Mouse (Mus musculus) embryonic facial prominence, embryonic 10.5 days (tissue): Measurements from ENCODE around the gene Gm28043. TPM values are rescaled to one million over a fixed set of nuclear protein-coding genes. Genes with fewer than 3 reads are reported as not detected.

Experiments
- DNase-seq: peaks from one replicate; pipeline ENCODE4 v3.0.0-alpha.2; 2017; ENCODE audit warnings: low spot score
- H3K27ac ChIP-seq: fragments of 300-500 bp; sonication (generic); replicated peaks from 2 replicates; pipeline ENCODE4 v1.5.1; 2016; ENCODE audit warnings: mild to moderate bottlenecking
- H3K27me3 ChIP-seq: fragments of 300-500 bp; sonication (generic); replicated peaks from 2 replicates; pipeline ENCODE4 v1.6.1; 2016; ENCODE audit warnings: low read depth, mild to moderate bottlenecking; ENCODE audit not compliant: poor library complexity, severe bottlenecking
- H3K36me3 ChIP-seq: fragments of 300-500 bp; sonication (generic); replicated peaks from 2 replicates; pipeline ENCODE4 v1.6.1; 2016; ENCODE audit warnings: mild to moderate bottlenecking, moderate library complexity
- H3K4me1 ChIP-seq: fragments of 300-500 bp; sonication (generic); 2 replicates; pipeline ENCODE4 v1.6.1; 2016
- H3K4me3 ChIP-seq: fragments of 300-500 bp; sonication (generic); 2 replicates; pipeline ENCODE4 v1.5.1; 2016; ENCODE audit warnings: mild to moderate bottlenecking, moderate library complexity
- H3K9me3 ChIP-seq: fragments of 300-500 bp; sonication (generic); 2 replicates; pipeline ENCODE4 v1.6.1; 2016; ENCODE audit warnings: mild to moderate bottlenecking
- WGBS: fragments of 180-500 bp; shearing (Covaris S2); methylation state at CpG from one replicate; pipeline ENCODE4 v1.1.7; 2016; 5-methylcytosine and 5-hydroxymethylcytosine counted together
- polyA plus RNA-seq: library from polyadenylated mRNA; unstranded; fragments of >200 nt; fragmentation: Nextera tagmentation; extraction: Ambion mirVana; gene quantifications from 2 replicates; pipeline ENCODE4 v1.2.1, GENCODE M21; 2016

Gene Gm28043
- polyA plus RNA-seq, 1 experiment from 2014 or later = 3.5 TPM

- Histone ChIP-seq H3K9me3 (no peaks in the 10 kb centered on the region), H3K36me3 (peaks cover 99% of the 10 kb centered on the region), H3K4me3 (no peak overlapping the region), H3K4me1 (no peaks in the 10 kb centered on the region), H3K27me3 (no peaks in the 10 kb centered on the region), H3K27ac (no peak overlapping the region)
- DNase-seq = no peak
- WGBS = 90% methylated on average over 8 of the region's 8 CpGs
Measured at GRCm38 (mm10) chr17:29635492-29635891, 20.8 kb downstream of the Gm28043 start.

- no peaks in the 10 kb centered on the region for H3K9me3 ChIP-seq
- H3K27me3 ChIP-seq = no peaks in the 10 kb centered on the region
- H3K4me3 ChIP-seq = no peak overlapping the region
- H3K27ac ChIP-seq = no peak overlapping the region
- WGBS = 78% methylated on average over 5 of the region's 5 CpGs
- no peak for DNase-seq
- peaks cover 99% of the 10 kb centered on the region for H3K36me3 ChIP-seq
- no peaks in the 10 kb centered on the region for H3K4me1 ChIP-seq
Measured at GRCm38 (mm10) chr17:29636118-29636517, 21.4 kb downstream of the Gm28043 start.

- H3K4me3 ChIP-seq = no peak overlapping the region
- no peaks in the 10 kb centered on the region for H3K27me3 ChIP-seq
- H3K36me3 ChIP-seq = peaks cover 99% of the 10 kb centered on the region
- WGBS = 96% methylated on average over 4 of the region's 4 CpGs
- no peaks in the 10 kb centered on the region for H3K9me3 ChIP-seq
- no peak overlapping the region for H3K27ac ChIP-seq
- no peaks in the 10 kb centered on the region for H3K4me1 ChIP-seq
- DNase-seq = no peak
Measured at GRCm38 (mm10) chr17:29637377-29637776, 22.7 kb downstream of the Gm28043 start.

- H3K9me3 ChIP-seq = no peaks in the 10 kb centered on the region
- 86% methylated on average over 8 of the region's 8 CpGs for WGBS
- no peaks in the 10 kb centered on the region for H3K27me3 ChIP-seq
- no peak overlapping the region for H3K27ac ChIP-seq
- no peaks in the 10 kb centered on the region for H3K4me1 ChIP-seq
- H3K36me3 ChIP-seq = peaks cover 99% of the 10 kb centered on the region
- DNase-seq = no peak
- H3K4me3 ChIP-seq = no peak overlapping the region
Measured at GRCm38 (mm10) chr17:29637895-29638294, 23.2 kb downstream of the Gm28043 start.

- Histone ChIP-seq H3K27me3 (no peaks in the 10 kb centered on the region), H3K4me3 (no peak overlapping the region), H3K4me1 (peaks cover 5% of the 10 kb centered on the region), H3K27ac (no peak overlapping the region), H3K36me3 (peaks cover 80% of the 10 kb centered on the region), H3K9me3 (no peaks in the 10 kb centered on the region)
- 94% methylated on average over 11 of the region's 11 CpGs for WGBS
- DNase-seq = no peak
Measured at GRCm38 (mm10) chr17:29640971-29641370, 26.3 kb downstream of the Gm28043 start.

GRCm38 (mm10) chr17:29642219-29642618, 27.5 kb downstream of the Gm28043 start:
- no peak for DNase-seq
- H3K4me1 ChIP-seq = peaks cover 5% of the 10 kb centered on the region
- H3K4me3 ChIP-seq = no peak overlapping the region
- peaks cover 76% of the 10 kb centered on the region for H3K36me3 ChIP-seq
- H3K27me3 ChIP-seq = no peaks in the 10 kb centered on the region
- 54% methylated on average over 3 of the region's 3 CpGs for WGBS
- H3K9me3 ChIP-seq = no peaks in the 10 kb centered on the region
- H3K27ac ChIP-seq = no peak overlapping the region

GRCm38 (mm10) chr17:29658249-29658648, 43.6 kb downstream of the Gm28043 start:
- H3K27ac ChIP-seq = no peak overlapping the region
- WGBS = 81% methylated on average over 2 of the region's 2 CpGs
- peaks cover 9% of the 10 kb centered on the region for H3K4me1 ChIP-seq
- DNase-seq = no peak
- no peaks in the 10 kb centered on the region for H3K27me3 ChIP-seq
- peaks cover 5% of the 10 kb centered on the region for H3K36me3 ChIP-seq
- no peaks in the 10 kb centered on the region for H3K9me3 ChIP-seq
- H3K4me3 ChIP-seq = no peak overlapping the region

GRCm38 (mm10) chr17:29660076-29660761, 45.5 kb downstream of the Gm28043 start, which contains the start of gene Cmtr1:
Gene Cmtr1 (plus strand): TSS chr17:29660595.
- Histone ChIP-seq H3K27ac (peak within 1 kb of the TSS; percentile 97), H3K4me3 (peak within 1 kb of the TSS; percentile 99), H3K4me1 (peaks cover 9% of the 10 kb centered on the region), H3K9me3 (no peaks in the 10 kb centered on the region), H3K27me3 (no peaks in the 10 kb centered on the region), H3K36me3 (peaks cover 24% of the 10 kb centered on the region)
- peak; percentile 97 for DNase-seq
- WGBS = 2% methylated on average over 41 of the region's 41 CpGs

- Histone ChIP-seq H3K27me3 (no peaks in the 10 kb centered on the region), H3K27ac (peak overlapping the region; percentile 97), H3K36me3 (peaks cover 30% of the 10 kb centered on the region), H3K9me3 (no peaks in the 10 kb centered on the region), H3K4me1 (peaks cover 9% of the 10 kb centered on the region), H3K4me3 (peak overlapping the region; percentile 99)
- under 1% methylated on average over 41 of the region's 41 CpGs for WGBS
- no peak for DNase-seq
Measured at GRCm38 (mm10) chr17:29660762-29661391, 46.2 kb downstream of the Gm28043 start.

- Histone ChIP-seq H3K9me3 (no peaks in the 10 kb centered on the region), H3K36me3 (peaks cover 42% of the 10 kb centered on the region), H3K4me1 (peaks cover 9% of the 10 kb centered on the region), H3K27me3 (no peaks in the 10 kb centered on the region), H3K4me3 (no peak overlapping the region), H3K27ac (no peak overlapping the region)
- WGBS = 92% methylated on average over 6 of the region's 6 CpGs
- no peak for DNase-seq
Measured at GRCm38 (mm10) chr17:29662145-29662544, 47.5 kb downstream of the Gm28043 start.

GRCm38 (mm10) chr17:29668051-29668986, 53.6 kb downstream of the Gm28043 start:
- Histone ChIP-seq H3K36me3 (peaks cover 94% of the 10 kb centered on the region), H3K27ac (no peak overlapping the region)
- 86% methylated on average over 10 of the region's 10 CpGs for WGBS

GRCm38 (mm10) chr17:29669030-29669429, 54.4 kb downstream of the Gm28043 start:
- no peaks in the 10 kb centered on the region for H3K9me3 ChIP-seq
- DNase-seq = no peak
- H3K27me3 ChIP-seq = no peaks in the 10 kb centered on the region
- H3K36me3 ChIP-seq = peaks cover 94% of the 10 kb centered on the region
- H3K4me1 ChIP-seq = no peaks in the 10 kb centered on the region
- 95% methylated on average over 4 of the region's 4 CpGs for WGBS
- H3K4me3 ChIP-seq = no peak overlapping the region
- no peak overlapping the region for H3K27ac ChIP-seq

More at GRCm38 (mm10) chr17:29668051-29668986, 53.6 kb downstream of the Gm28043 start:
- Histone ChIP-seq H3K4me3 (no peak overlapping the region), H3K9me3 (no peaks in the 10 kb centered on the region), H3K27me3 (no peaks in the 10 kb centered on the region), H3K4me1 (no peaks in the 10 kb centered on the region)
- no peak for DNase-seq
